Mouse (Mus musculus) neural tube, embryonic 14.5 days (tissue): ENCODE measurements around the gene Nell1. TPM values are rescaled to one million over a fixed set of nuclear protein-coding genes. Genes with fewer than 3 reads are reported as not detected.
A peak's percentile ranks its signal among the peaks of the same experiment; 100 is the strongest.

Experiments
- ATAC-seq: fragments of 200-750 bp; cut with Nextera tagmentation; 2 replicates; pipeline ENCODE4 v1.8.0; 2017; ENCODE audit warnings: low read depth, mild to moderate bottlenecking, moderate TSS enrichment, moderate library complexity
- H3K27ac ChIP-seq: fragments of 300-500 bp; sonication (generic); 2 replicates; pipeline ENCODE4 v1.5.1; 2014; ENCODE audit warnings: low read depth, mild to moderate bottlenecking, control low read depth, low read length, moderate library complexity, mixed read lengths
- H3K27me3 ChIP-seq: fragments of 300-500 bp; sonication (generic); 2 replicates; pipeline ENCODE4 v1.6.1; 2014; ENCODE audit warnings: low read length; ENCODE audit not compliant: control insufficient read depth, insufficient read depth
- H3K36me3 ChIP-seq: fragments of 300-500 bp; sonication (generic); 2 replicates; pipeline ENCODE4 v1.6.1; 2014; ENCODE audit warnings: low read length, mixed read lengths; ENCODE audit not compliant: control insufficient read depth, insufficient read depth
- H3K4me1 ChIP-seq: fragments of 300-500 bp; sonication (generic); 2 replicates; pipeline ENCODE4 v1.6.1; 2014; ENCODE audit warnings: low read length; ENCODE audit not compliant: control insufficient read depth, insufficient read depth
- H3K4me2 ChIP-seq: fragments of 300-500 bp; sonication (generic); 2 replicates; pipeline ENCODE4 v1.6.1; 2014; ENCODE audit warnings: mild to moderate bottlenecking, low read depth, low read length, control low read depth
- H3K4me3 ChIP-seq: fragments of 300-500 bp; sonication (generic); 2 replicates; pipeline ENCODE4 v1.5.1; 2014; ENCODE audit warnings: low read depth, low read length, control low read depth, mixed read lengths
- H3K9ac ChIP-seq: fragments of 300-500 bp; sonication (generic); replicated peaks from 2 replicates; pipeline ENCODE4 v1.6.1; 2014; ENCODE audit warnings: low read depth, mild to moderate bottlenecking, control low read depth, low read length, mixed read lengths
- H3K9me3 ChIP-seq: fragments of 300-500 bp; sonication (generic); 2 replicates; pipeline ENCODE4 v1.6.1; 2016; ENCODE audit warnings: low read length; ENCODE audit not compliant: control insufficient read depth
- WGBS: fragments of 180-500 bp; shearing (Covaris S2); extraction: QIAGEN DNeasy Blood & Tissue Kit; methylation state at CpG from one replicate; pipeline ENCODE4 v1.1.7; 2014; 5-methylcytosine and 5-hydroxymethylcytosine counted together
- polyA plus RNA-seq: library from polyadenylated mRNA; unstranded; fragments of >200 nt; fragmentation: Nextera tagmentation; extraction: Ambion mirVana; gene quantifications from 2 replicates; pipeline ENCODE4 v1.2.1, GENCODE M21; 2014

The Nell1 gene
- polyA plus RNA-seq, 1 experiment from 2014 or later, result 51.3 TPM

DNA sequence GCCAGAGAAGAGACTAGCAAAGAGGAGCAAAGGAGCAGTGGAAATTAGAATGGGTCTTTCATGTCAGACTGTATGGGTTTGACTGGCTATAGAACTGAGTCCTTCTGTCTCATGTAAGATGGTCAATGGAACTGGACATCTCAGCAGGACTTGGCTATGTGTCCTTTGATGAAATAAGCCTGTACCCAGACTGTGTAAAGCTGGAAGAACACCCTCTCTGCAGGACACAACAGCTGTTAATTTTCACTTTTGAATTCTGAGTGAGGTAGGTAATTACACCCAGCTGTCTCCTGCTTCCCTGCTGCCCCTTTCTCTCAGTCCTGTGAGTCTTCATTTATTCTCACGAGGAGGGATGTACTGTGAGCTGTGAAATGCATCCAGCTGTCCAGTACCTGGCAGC lies 895.5 kb downstream of the Nell1 start:
- no peak overlapping the region for H3K4me3 ChIP-seq
- ATAC-seq, result no peak
- H3K9me3 ChIP-seq, result no peaks in the 10 kb centered on the region
- no peak overlapping the region for H3K9ac ChIP-seq
- no peaks in the 10 kb centered on the region for H3K27me3 ChIP-seq
- no peak overlapping the region for H3K4me2 ChIP-seq
- no peak overlapping the region for H3K27ac ChIP-seq
- 21% methylated on average over 1 of the region's 1 CpGs for WGBS
- no peaks in the 10 kb centered on the region for H3K4me1 ChIP-seq
- H3K36me3 ChIP-seq, result no peaks in the 10 kb centered on the region

DNA sequence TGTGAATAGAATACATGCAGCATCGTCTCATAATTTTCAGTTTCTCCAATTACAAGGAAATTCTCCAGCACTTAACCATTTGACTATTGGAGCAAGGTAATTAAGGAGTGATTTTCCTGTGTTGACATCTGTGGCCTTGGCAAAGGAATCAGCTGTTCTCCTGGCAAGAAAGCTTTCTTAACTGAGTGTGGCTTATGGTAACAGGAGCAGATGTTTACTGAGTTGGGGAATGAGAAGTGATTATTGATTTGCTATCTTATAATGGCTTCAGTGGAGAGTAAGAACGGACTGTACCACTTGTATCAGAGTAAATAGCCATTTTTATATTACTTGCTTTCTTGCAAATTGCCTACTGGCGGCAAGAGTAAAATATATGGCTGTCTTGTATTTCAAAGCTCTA lies 913.0 kb downstream of the Nell1 start:
- H3K27ac ChIP-seq, result no peak overlapping the region
- peak; percentile 74 for ATAC-seq
- H3K4me1 ChIP-seq, result no peaks in the 10 kb centered on the region
- no peaks in the 10 kb centered on the region for H3K9me3 ChIP-seq
- H3K27me3 ChIP-seq, result no peaks in the 10 kb centered on the region
- no peak overlapping the region for H3K4me2 ChIP-seq
- no peak overlapping the region for H3K9ac ChIP-seq
- WGBS, result 41% methylated on average over 3 of the region's 3 CpGs
- H3K36me3 ChIP-seq, result no peaks in the 10 kb centered on the region
- no peak overlapping the region for H3K4me3 ChIP-seq

DNA sequence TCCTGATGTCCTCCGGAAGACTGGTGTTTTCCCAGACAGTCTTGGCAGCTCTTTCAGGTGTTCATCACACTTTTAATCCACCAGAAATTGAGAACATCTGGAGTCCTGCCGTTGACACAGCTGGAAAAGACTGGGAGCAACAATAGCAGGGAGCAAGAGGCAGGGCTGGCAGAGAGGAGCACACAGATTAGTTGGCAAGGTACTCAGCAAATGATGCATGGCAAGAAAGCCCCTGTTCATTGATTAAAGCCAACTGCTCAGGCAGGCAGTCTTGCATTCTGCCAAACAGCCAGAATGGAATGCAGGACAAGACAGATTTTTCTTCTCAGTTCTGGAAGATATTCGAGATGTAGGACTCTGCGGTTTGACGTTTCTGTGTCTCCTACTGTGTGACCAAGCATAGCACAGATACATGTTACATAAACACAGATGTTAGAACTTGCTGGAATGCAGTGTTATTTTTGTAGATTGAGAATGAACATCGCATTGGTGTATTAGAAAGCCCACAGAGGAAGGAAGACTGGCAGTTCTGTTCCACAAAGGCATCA lies 925.0 kb downstream of the Nell1 start:
- H3K4me3 ChIP-seq, result no peak overlapping the region
- no peak overlapping the region; the same call in 1 of the 2 replicates for H3K27ac ChIP-seq
- no peak overlapping the region for H3K4me2 ChIP-seq
- H3K27me3 ChIP-seq, result no peaks in the 10 kb centered on the region
- ATAC-seq, result no peak
- H3K9me3 ChIP-seq, result no peaks in the 10 kb centered on the region
- no peaks in the 10 kb centered on the region for H3K36me3 ChIP-seq
- 66% methylated on average over 6 of the region's 6 CpGs for WGBS
- no peak overlapping the region for H3K9ac ChIP-seq
- no peaks in the 10 kb centered on the region for H3K4me1 ChIP-seq

Other genes with a start within 250 kb of the Nell1 start
- 2.7 and 3.8 TPM in 2 replicates for gene Htatip2, start 215.7 kb upstream of the Nell1 start, polyA plus RNA-seq
- 53.2 and 56.3 TPM in 2 replicates for gene Prmt3, start 196.5 kb upstream of the Nell1 start, polyA plus RNA-seq
- gene Slc6a5, start 64.7 kb upstream of the Nell1 start, polyA plus RNA-seq, result 14.3 and 16.6 TPM in 2 replicates